Mouse (Mus musculus): ENCODE measurements around the gene Wscd1. TPM values are rescaled to one million over a fixed set of nuclear protein-coding genes. Genes with fewer than 3 reads are reported as not detected.

The Wscd1 gene
- polyA plus RNA-seq, 1 experiment from 2014 or later: 7.1 TPM

- Histone ChIP-seq H3K9ac (no peak overlapping the region), H3K4me1 (ENCODE audit: insufficient read depth) (no peaks in the 10 kb centered on the region), H3K27me3 (ENCODE audit: insufficient read depth, low read length) (no peaks in the 10 kb centered on the region), H3K27ac (ENCODE audit: low read depth) (no peak overlapping the region), H3K4me3 (ENCODE audit: low read depth, low read length) (no peak overlapping the region), H3K4me2 (no peak overlapping the region), H3K9me3 (ENCODE audit: low read depth, low read length) (no peaks in the 10 kb centered on the region), H3K36me3 (ENCODE audit: insufficient read depth) (no peaks in the 10 kb centered on the region)
- 53% methylated on average over 6 of the region's 6 CpGs for WGBS
- ATAC-seq (ENCODE audit: insufficient read depth) (no peak), DNase-seq (peak; percentile 28)
- no peak; the same call in none of the 2 replicates for TF ChIP-seq CTCF (IDR thresholded peaks at IDR 0.05; ENCODE audit: low read depth)
These were observed 25.3 kb downstream of the Wscd1 start for GRCm38 (mm10) chr11:71775056-71775455.

- no peak for TF ChIP-seq CTCF (IDR thresholded peaks at IDR 0.05; ENCODE audit: low read depth)
- H3K27ac ChIP-seq (ENCODE audit: low read depth): no peak overlapping the region
- DNase-seq: no peak
- no peak overlapping the region for H3K9ac ChIP-seq
- H3K27me3 ChIP-seq (ENCODE audit: insufficient read depth, low read length): no peaks in the 10 kb centered on the region
- no peaks in the 10 kb centered on the region for H3K9me3 ChIP-seq (ENCODE audit: low read depth, low read length)
- no peaks in the 10 kb centered on the region for H3K36me3 ChIP-seq (ENCODE audit: insufficient read depth)
- 64% methylated on average over 10 of the region's 10 CpGs for WGBS
- ATAC-seq (ENCODE audit: insufficient read depth): no peak
- H3K4me1 ChIP-seq (ENCODE audit: insufficient read depth): no peaks in the 10 kb centered on the region
- H3K4me2 ChIP-seq: no peak overlapping the region
- no peak overlapping the region for H3K4me3 ChIP-seq (ENCODE audit: low read depth, low read length)
These were observed 29.9 kb downstream of the Wscd1 start for GRCm38 (mm10) chr11:71779642-71780041.

GRCm38 (mm10) chr11:71781737-71782354 is 32.1 kb downstream of the Wscd1 start:
- Histone ChIP-seq H3K36me3 (ENCODE audit: insufficient read depth) (no peaks in the 10 kb centered on the region), H3K4me1 (ENCODE audit: insufficient read depth) (no peaks in the 10 kb centered on the region), H3K4me2 (no peak overlapping the region), H3K4me3 (ENCODE audit: low read depth, low read length) (no peak overlapping the region), H3K27ac (ENCODE audit: low read depth) (no peak overlapping the region), H3K9me3 (ENCODE audit: low read depth, low read length) (no peaks in the 10 kb centered on the region), H3K27me3 (ENCODE audit: insufficient read depth, low read length) (no peaks in the 10 kb centered on the region), H3K9ac (no peak overlapping the region)
- no peak for TF ChIP-seq CTCF (IDR thresholded peaks at IDR 0.05; ENCODE audit: low read depth)
- no peak for DNase-seq
- WGBS: 74% methylated on average over 13 of the region's 13 CpGs
- no peak for ATAC-seq (ENCODE audit: insufficient read depth)

- ATAC-seq (ENCODE audit: insufficient read depth) (no peak), DNase-seq (no peak)
- H3K4me2 ChIP-seq: no peak overlapping the region
- 68% methylated on average over 4 of the region's 4 CpGs for WGBS
- H3K4me3 ChIP-seq (ENCODE audit: low read depth, low read length): no peak overlapping the region
- TF ChIP-seq CTCF (IDR thresholded peaks at IDR 0.05; ENCODE audit: low read depth): no peak
- H3K4me1 ChIP-seq (ENCODE audit: insufficient read depth): no peaks in the 10 kb centered on the region
- H3K27ac ChIP-seq (ENCODE audit: low read depth): no peak overlapping the region
- no peaks in the 10 kb centered on the region for H3K9me3 ChIP-seq (ENCODE audit: low read depth, low read length)
- H3K27me3 ChIP-seq (ENCODE audit: insufficient read depth, low read length): no peaks in the 10 kb centered on the region
- no peak overlapping the region for H3K9ac ChIP-seq
- no peaks in the 10 kb centered on the region for H3K36me3 ChIP-seq (ENCODE audit: insufficient read depth)
These were observed 35.8 kb downstream of the Wscd1 start for GRCm38 (mm10) chr11:71785499-71785898.

GRCm38 (mm10) chr11:71788209-71788608 is 38.5 kb downstream of the Wscd1 start:
- Histone ChIP-seq H3K4me2 (no peak overlapping the region), H3K4me3 (ENCODE audit: low read depth, low read length) (no peak overlapping the region)
- 73% methylated on average over 4 of the region's 4 CpGs for WGBS

GRCm38 (mm10) chr11:71790227-71790626 is 40.5 kb downstream of the Wscd1 start:
- TF ChIP-seq CTCF (IDR thresholded peaks at IDR 0.05; ENCODE audit: low read depth): peak; percentile 18; the same call in 1 of the 2 replicates
- H3K4me1 ChIP-seq (ENCODE audit: insufficient read depth): no peaks in the 10 kb centered on the region
- H3K4me3 ChIP-seq (ENCODE audit: low read depth, low read length): no peak overlapping the region
- no peaks in the 10 kb centered on the region for H3K36me3 ChIP-seq (ENCODE audit: insufficient read depth)
- H3K4me2 ChIP-seq: no peak overlapping the region
- no peaks in the 10 kb centered on the region for H3K27me3 ChIP-seq (ENCODE audit: insufficient read depth, low read length)
- H3K9ac ChIP-seq: no peak overlapping the region
- ATAC-seq (ENCODE audit: insufficient read depth) (no peak), DNase-seq (no peak)
- H3K27ac ChIP-seq (ENCODE audit: low read depth): no peak overlapping the region
- 68% methylated on average over 3 of the region's 3 CpGs for WGBS
- H3K9me3 ChIP-seq (ENCODE audit: low read depth, low read length): no peaks in the 10 kb centered on the region

More at GRCm38 (mm10) chr11:71788209-71788608, 38.5 kb downstream of the Wscd1 start:
- H3K27ac ChIP-seq (ENCODE audit: low read depth): no peak overlapping the region
- H3K27me3 ChIP-seq (ENCODE audit: insufficient read depth, low read length): no peaks in the 10 kb centered on the region
- TF ChIP-seq CTCF (IDR thresholded peaks at IDR 0.05; ENCODE audit: low read depth): no peak
- H3K9me3 ChIP-seq (ENCODE audit: low read depth, low read length): no peaks in the 10 kb centered on the region
- H3K4me1 ChIP-seq (ENCODE audit: insufficient read depth): no peaks in the 10 kb centered on the region
- H3K36me3 ChIP-seq (ENCODE audit: insufficient read depth): no peaks in the 10 kb centered on the region
- DNase-seq (no peak), ATAC-seq (ENCODE audit: insufficient read depth) (no peak)
- H3K9ac ChIP-seq: no peak overlapping the region

- DNase-seq: no peak
- Histone ChIP-seq H3K27ac (ENCODE audit: low read depth) (no peak overlapping the region), H3K4me2 (no peak overlapping the region), H3K4me1 (ENCODE audit: insufficient read depth) (no peaks in the 10 kb centered on the region), H3K27me3 (ENCODE audit: insufficient read depth, low read length) (no peaks in the 10 kb centered on the region), H3K9me3 (ENCODE audit: low read depth, low read length) (no peaks in the 10 kb centered on the region), H3K36me3 (ENCODE audit: insufficient read depth) (no peaks in the 10 kb centered on the region), H3K4me3 (ENCODE audit: low read depth, low read length) (no peak overlapping the region), H3K9ac (no peak overlapping the region)
- no peak for TF ChIP-seq CTCF (IDR thresholded peaks at IDR 0.05; ENCODE audit: low read depth)
- ATAC-seq (ENCODE audit: insufficient read depth): no peak
- WGBS: 63% methylated on average over 4 of the region's 4 CpGs
These were observed 49.5 kb downstream of the Wscd1 start for GRCm38 (mm10) chr11:71799206-71799605.
